Mouse (Mus musculus): ENCODE data around the gene Bbs1. TPM values are rescaled to one million over a fixed set of nuclear protein-coding genes. Genes with fewer than 3 reads are reported as not detected.

Bbs1 gene
- polyA plus RNA-seq, 1 experiment, result 28.5 TPM

DNA sequence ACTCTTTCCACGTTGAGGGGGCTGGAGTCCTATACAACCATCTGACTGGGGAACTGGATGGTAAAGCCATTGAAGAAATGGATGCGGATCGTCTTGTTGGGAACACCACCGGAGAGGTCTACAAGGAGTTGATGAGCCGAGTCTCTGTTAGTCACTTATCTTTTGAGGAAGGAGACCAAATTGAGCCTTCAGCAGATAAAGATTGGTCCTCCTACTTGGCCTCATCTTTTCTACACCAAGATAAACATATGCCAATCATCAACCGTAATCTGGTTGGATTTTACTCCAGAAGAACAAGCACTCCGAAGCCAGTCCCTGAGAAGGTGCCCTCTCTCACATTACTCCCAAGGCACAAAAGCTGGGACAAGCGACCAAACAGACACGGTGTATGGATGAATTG lies 65.6 kb downstream of the Bbs1 start:
- H3K4me3 ChIP-seq (ENCODE audit: insufficient read depth, low read length), result no peak overlapping the region
- H3K27ac ChIP-seq (ENCODE audit: insufficient read depth, low read length), result no peak overlapping the region
- H3K4me1 ChIP-seq (ENCODE audit: control insufficient read depth, insufficient read depth, low read length), result no peaks in the 10 kb centered on the region; the same call in 1 of the 2 replicates
- TF ChIP-seq CTCF (IDR thresholded peaks at IDR 0.05; ENCODE audit: extremely low read depth, insufficient read depth, low read length) (no peak), POLR2A (IDR thresholded peaks at IDR 0.05; ENCODE audit: extremely low read depth, insufficient read depth, low read length) (no peak)

DNA sequence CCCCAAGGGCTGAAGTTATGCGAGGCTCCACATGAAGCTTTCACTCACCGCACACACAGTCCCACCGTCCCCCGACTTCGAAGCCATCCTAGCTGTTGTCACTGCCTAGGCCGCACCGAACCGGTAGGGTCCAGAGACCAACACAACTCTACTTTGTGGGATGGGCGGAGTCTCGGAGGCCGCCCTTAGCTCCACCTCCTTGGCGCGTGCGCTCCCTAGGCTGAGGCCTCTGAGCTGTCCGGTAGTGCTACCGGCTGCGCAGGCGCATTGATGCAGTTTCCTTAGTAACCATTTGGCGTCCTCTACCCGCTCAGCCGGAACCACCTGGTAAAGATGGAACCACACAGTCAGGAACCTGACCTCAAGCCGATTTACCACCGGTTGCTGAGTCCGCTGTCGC lies 67.3 kb downstream of the Bbs1 start, which contains the start of the genes Ccs and Ccdc87:
Gene Ccs (minus strand): TSS at position 184 of the 400 bp plus-strand sequence.
Gene Ccdc87 (plus strand): TSS at position 218 of the 400 bp plus-strand sequence.
- no peak within 1 kb of the TSS for H3K27ac ChIP-seq (ENCODE audit: insufficient read depth, low read length)

DNA sequence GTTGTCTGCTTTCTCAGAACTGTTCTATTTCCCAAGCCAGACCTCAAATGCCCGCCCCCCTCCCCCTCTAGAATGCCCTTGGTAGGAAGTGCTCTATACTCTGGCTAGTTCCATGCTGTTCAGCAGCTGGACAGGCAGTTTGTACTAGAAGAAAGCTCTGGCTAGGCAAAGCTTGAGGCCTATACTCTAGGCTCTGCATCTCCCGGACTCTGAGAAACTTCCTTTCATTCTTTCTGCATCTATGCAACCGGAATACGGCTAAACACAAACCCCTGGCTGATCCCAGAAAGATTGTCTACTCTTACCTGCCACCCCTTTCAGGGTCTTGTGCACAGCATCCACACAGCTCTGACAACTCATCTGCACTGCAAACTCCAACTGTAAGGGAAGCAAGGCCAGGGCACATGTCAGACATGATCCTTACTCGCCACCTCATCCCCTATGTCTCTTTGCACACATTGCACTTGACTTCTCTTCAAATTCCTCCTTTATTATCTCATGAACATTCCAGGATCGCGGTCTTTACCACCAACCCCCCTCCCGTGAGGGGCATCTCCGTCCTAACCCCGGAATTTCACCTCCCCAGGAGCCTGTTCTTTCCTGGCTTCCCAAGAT lies 67.8 kb downstream of the Bbs1 start:
- no peak for TF ChIP-seq CTCF (IDR thresholded peaks at IDR 0.05; ENCODE audit: extremely low read depth, insufficient read depth, low read length)
- no peak for TF ChIP-seq POLR2A (IDR thresholded peaks at IDR 0.05; ENCODE audit: extremely low read depth, insufficient read depth, low read length)
- no peaks in the 10 kb centered on the region; the same call in 1 of the 2 replicates for H3K4me1 ChIP-seq (ENCODE audit: control insufficient read depth, insufficient read depth, low read length)
- peak overlapping the region; percentile 61 for H3K4me3 ChIP-seq (ENCODE audit: insufficient read depth, low read length)
- H3K27ac ChIP-seq (ENCODE audit: insufficient read depth, low read length), result no peak overlapping the region

More for the DNA sequence above, 67.3 kb downstream of the Bbs1 start, which contains the start of the genes Ccs and Ccdc87:
- Histone ChIP-seq H3K4me3 (ENCODE audit: insufficient read depth, low read length) (peak within 1 kb of the TSS; percentile 61), H3K4me1 (ENCODE audit: control insufficient read depth, insufficient read depth, low read length) (no peaks in the 10 kb centered on the region; the same call in 1 of the 2 replicates)
- no peak for TF ChIP-seq CTCF (IDR thresholded peaks at IDR 0.05; ENCODE audit: extremely low read depth, insufficient read depth, low read length)
- peak; percentile 79 for TF ChIP-seq POLR2A (IDR thresholded peaks at IDR 0.05; ENCODE audit: extremely low read depth, insufficient read depth, low read length)

DNA sequence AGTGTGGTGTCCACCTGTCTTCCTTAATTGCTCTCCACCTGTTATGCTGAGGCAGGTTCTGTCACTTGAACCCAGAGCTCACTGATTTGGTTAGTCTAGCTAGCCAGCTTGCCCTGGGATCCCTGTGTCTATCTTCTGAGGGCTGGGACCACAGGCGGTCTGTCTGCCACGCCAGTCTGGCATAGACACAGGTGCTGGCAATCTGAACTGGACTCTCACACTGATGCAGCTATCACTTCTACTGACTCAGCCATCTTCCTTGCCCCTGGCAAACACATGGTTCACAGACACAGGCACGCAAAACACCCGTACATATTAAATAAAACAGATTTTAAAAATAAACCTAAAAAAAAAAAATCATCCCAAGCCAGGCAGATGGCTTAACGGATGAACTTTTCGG lies 69.4 kb downstream of the Bbs1 start:
- Histone ChIP-seq H3K27ac (ENCODE audit: insufficient read depth, low read length) (no peak overlapping the region), H3K4me1 (ENCODE audit: control insufficient read depth, insufficient read depth, low read length) (no peaks in the 10 kb centered on the region; the same call in 1 of the 2 replicates), H3K4me3 (ENCODE audit: insufficient read depth, low read length) (no peak overlapping the region)
- TF ChIP-seq CTCF (IDR thresholded peaks at IDR 0.05; ENCODE audit: extremely low read depth, insufficient read depth, low read length) (no peak), POLR2A (IDR thresholded peaks at IDR 0.05; ENCODE audit: extremely low read depth, insufficient read depth, low read length) (no peak)

Other genes starting within 250 kb of the Bbs1 start
- gene Gm960, start 208.0 kb downstream of the Bbs1 start, polyA plus RNA-seq (2012; rRNA removed), result 3.3 and 3.7 TPM in 2 replicates
- gene Sptbn2, start 195.5 kb downstream of the Bbs1 start, polyA plus RNA-seq (2012; rRNA removed), result 198 and 220 TPM in 2 replicates
- gene Rbm4b, start 150.1 kb downstream of the Bbs1 start, polyA plus RNA-seq (2012; rRNA removed), result 16.0 and 17.8 TPM in 2 replicates
- 57.4 and 61.8 TPM in 2 replicates for gene Rbm4, start 112.7 kb downstream of the Bbs1 start, polyA plus RNA-seq (2012; rRNA removed)
- gene Gm21992, start 95.0 kb downstream of the Bbs1 start, polyA plus RNA-seq (2012; rRNA removed), result 16.7 and 18.9 TPM in 2 replicates
- 22.8 and 25.1 TPM in 2 replicates for gene Rbm14, start 95.0 kb downstream of the Bbs1 start, polyA plus RNA-seq (2012; rRNA removed)
- gene Ccs, start 67.3 kb downstream of the Bbs1 start, polyA plus RNA-seq (2012; rRNA removed), result 48.7 and 49.1 TPM in 2 replicates
- gene Ccdc87, start 67.3 kb downstream of the Bbs1 start, polyA plus RNA-seq (2012; rRNA removed), result 2.0 and 2.1 TPM in 2 replicates
- 133 and 142 TPM in 2 replicates for gene Ctsf, start 51.5 kb downstream of the Bbs1 start, polyA plus RNA-seq (2012; rRNA removed)
- gene Actn3, start 28.7 kb downstream of the Bbs1 start, polyA plus RNA-seq (2012; rRNA removed), result 0.79 and 0.87 TPM in 2 replicates
- gene Zdhhc24, start 28.0 kb downstream of the Bbs1 start, polyA plus RNA-seq (2012; rRNA removed), result 41.3 and 47.9 TPM in 2 replicates
- 51.5 and 54.5 TPM in 2 replicates for gene Dpp3, start 21.7 kb upstream of the Bbs1 start, polyA plus RNA-seq (2012; rRNA removed)
- gene Peli3, start 36.5 kb upstream of the Bbs1 start, polyA plus RNA-seq (2012; rRNA removed), result 15.8 and 19.5 TPM in 2 replicates
- 70.5 and 74.8 TPM in 2 replicates for gene Mrpl11, start 55.5 kb upstream of the Bbs1 start, polyA plus RNA-seq (2012; rRNA removed)
- gene Npas4, start 83.7 kb upstream of the Bbs1 start, polyA plus RNA-seq (2012; rRNA removed), result 16.8 and 20.6 TPM in 2 replicates
- 19.8 and 21.5 TPM in 2 replicates for gene Slc29a2, start 117.2 kb upstream of the Bbs1 start, polyA plus RNA-seq (2012; rRNA removed)
- gene B4gat1, start 132.2 kb upstream of the Bbs1 start, polyA plus RNA-seq (2012; rRNA removed), result 106 and 111 TPM in 2 replicates
- 4.8 and 6.8 TPM in 2 replicates for gene AC124502.3, start 132.3 kb upstream of the Bbs1 start, polyA plus RNA-seq (2012; rRNA removed)
- 29.1 and 34.8 TPM in 2 replicates for gene Brms1, start 134.7 kb upstream of the Bbs1 start, polyA plus RNA-seq (2012; rRNA removed)
- 68.7 and 69.0 TPM in 2 replicates for gene Rin1, start 143.9 kb upstream of the Bbs1 start, polyA plus RNA-seq (2012; rRNA removed)
- gene Cd248, start 161.4 kb upstream of the Bbs1 start, polyA plus RNA-seq (2012; rRNA removed), result 5.8 and 6.3 TPM in 2 replicates
- 145 and 146 TPM in 2 replicates for gene Tmem151a, start 178.9 kb upstream of the Bbs1 start, polyA plus RNA-seq (2012; rRNA removed)
- gene Yif1a, start 181.9 kb upstream of the Bbs1 start, polyA plus RNA-seq (2012; rRNA removed), result 54.7 and 56.2 TPM in 2 replicates
- 399 and 461 TPM in 2 replicates for gene Cnih2, start 191.9 kb upstream of the Bbs1 start, polyA plus RNA-seq (2012; rRNA removed)
- gene Rab1b, start 200.4 kb upstream of the Bbs1 start, polyA plus RNA-seq (2012; rRNA removed), result 197 and 202 TPM in 2 replicates
- 234 and 242 TPM in 2 replicates for gene Klc2, start 211.9 kb upstream of the Bbs1 start, polyA plus RNA-seq (2012; rRNA removed)

All from cortical plate, adult 2 months (tissue).